Mouse (Mus musculus) limb, embryonic 14.5 days (tissue): Measurements from ENCODE around the gene Galnt6. TPM values are rescaled to one million over a fixed set of nuclear protein-coding genes. Genes with fewer than 3 reads are reported as not detected.

Experiments
- ATAC-seq: fragments of 200-750 bp; cut with Nextera tagmentation; 2 replicates; pipeline ENCODE4 v1.8.0; 2017; ENCODE audit warnings: low read depth, moderate number of reproducible peaks, moderate TSS enrichment; ENCODE audit not compliant: low FRiP score
- DNase-seq: peaks from one replicate; pipeline ENCODE4 v3.0.0-alpha.2; 2015; ENCODE audit warnings: low spot score
- H3K27ac ChIP-seq: fragments of 300-500 bp; sonication (generic); replicated peaks from 2 replicates; pipeline ENCODE4 v1.5.1; 2014; ENCODE audit warnings: low read depth, mild to moderate bottlenecking, low read length, moderate library complexity, mixed read lengths
- H3K27me3 ChIP-seq: fragments of 300-500 bp; sonication (generic); 2 replicates; pipeline ENCODE4 v1.6.1; 2014; ENCODE audit warnings: low read length, mixed read lengths; ENCODE audit not compliant: control insufficient read depth, insufficient read depth
- H3K36me3 ChIP-seq: fragments of 300-500 bp; sonication (generic); 2 replicates; pipeline ENCODE4 v1.6.1; 2014; ENCODE audit warnings: mild to moderate bottlenecking, low read length, moderate library complexity, mixed read lengths; ENCODE audit not compliant: control insufficient read depth, insufficient read depth
- H3K4me1 ChIP-seq: fragments of 300-500 bp; sonication (generic); 2 replicates; pipeline ENCODE4 v1.6.1; 2014; ENCODE audit warnings: antibody characterized with exemption, low read length, mixed read lengths; ENCODE audit not compliant: control insufficient read depth, insufficient read depth
- H3K4me2 ChIP-seq: fragments of 300-500 bp; sonication (generic); replicated peaks from 2 replicates; pipeline ENCODE4 v1.6.1; 2014; ENCODE audit warnings: low read depth, mild to moderate bottlenecking, low read length, moderate library complexity; ENCODE audit not compliant: severe bottlenecking
- H3K4me3 ChIP-seq: fragments of 300-500 bp; sonication (generic); replicated peaks from 2 replicates; pipeline ENCODE4 v1.5.1; 2014; ENCODE audit warnings: low read length
- H3K9ac ChIP-seq: fragments of 300-500 bp; sonication (generic); 2 replicates; pipeline ENCODE4 v1.6.1; 2014; ENCODE audit warnings: mild to moderate bottlenecking, low read depth, low read length, moderate library complexity; ENCODE audit not compliant: severe bottlenecking
- H3K9me3 ChIP-seq: fragments of 300-500 bp; sonication (generic); 2 replicates; pipeline ENCODE4 v1.6.1; 2016; ENCODE audit warnings: low read length; ENCODE audit not compliant: control insufficient read depth
- POLR2A ChIP-seq: fragments of 200-500 bp; IDR thresholded peaks from 2 replicates; pipeline ENCODE4 v1.8.0; 2012; ENCODE audit warnings: inconsistent platforms, mild to moderate bottlenecking, moderate library complexity, borderline replicate concordance; ENCODE audit not compliant: insufficient read depth, insufficient read length; ENCODE audit errors: extremely low read depth
- WGBS: fragments of 180-500 bp; shearing (Covaris S2); extraction: QIAGEN DNeasy Blood & Tissue Kit; methylation state at CpG from one replicate; pipeline ENCODE4 v1.1.7; 2014; 5-methylcytosine and 5-hydroxymethylcytosine counted together
- polyA plus RNA-seq, 2 experiments: library from polyadenylated mRNA; depleted of rRNA in 1 of 2; stranded (reverse) in 1 of 2; unstranded in 1 of 2; fragments of >200 nt; fragmentation: Nextera tagmentation in 1 of 2; extraction: Ambion mirVana in 1 of 2; gene quantifications; 2 replicates each; pipeline versions ENCODE4 v1.2.1 to v1.2.3; 2012 to 2014

The Galnt6 gene
- polyA plus RNA-seq, 2 experiments, result 1.1 to 1.9 TPM

- Histone ChIP-seq H3K4me1 (no peaks in the 10 kb centered on the region), H3K4me2 (no peak overlapping the region), H3K4me3 (no peak overlapping the region), H3K27me3 (no peaks in the 10 kb centered on the region), H3K36me3 (no peaks in the 10 kb centered on the region), H3K9ac (no peak overlapping the region), H3K9me3 (no peaks in the 10 kb centered on the region), H3K27ac (no peak overlapping the region)
- DNase-seq, result no peak
- WGBS, result 59% methylated on average over 5 of the region's 5 CpGs
- TF ChIP-seq POLR2A, result no peak
- no peak for ATAC-seq
These were observed 23.9 kb upstream of the Galnt6 start for GRCm38 (mm10) chr15:100753045-100753444.

DNA sequence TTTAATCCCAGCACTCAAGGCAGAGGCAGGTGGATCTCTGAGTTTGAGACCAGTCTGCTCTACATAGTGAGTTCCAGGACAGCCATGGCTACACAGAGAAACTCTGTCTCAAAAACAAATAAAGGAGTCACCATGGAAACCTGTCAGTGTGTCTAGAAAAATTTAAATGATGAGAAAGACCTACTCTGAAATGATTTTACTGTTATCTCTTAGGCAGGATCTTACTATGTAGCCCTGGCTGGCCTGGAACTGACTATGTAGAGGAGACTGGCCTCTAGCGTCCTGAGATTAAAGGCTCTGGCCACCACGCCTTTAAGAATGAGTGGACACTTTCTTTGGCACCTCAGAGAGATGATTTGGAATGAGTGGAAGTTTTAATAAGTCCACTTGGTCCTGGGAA lies 23.3 kb upstream of the Galnt6 start:
- DNase-seq, result no peak
- Histone ChIP-seq H3K4me2 (no peak overlapping the region), H3K36me3 (no peaks in the 10 kb centered on the region), H3K9ac (no peak overlapping the region), H3K9me3 (no peaks in the 10 kb centered on the region), H3K4me1 (no peaks in the 10 kb centered on the region), H3K27ac (no peak overlapping the region), H3K27me3 (no peaks in the 10 kb centered on the region), H3K4me3 (no peak overlapping the region)
- no peak for TF ChIP-seq POLR2A
- ATAC-seq, result no peak
- 77% methylated on average over 2 of the region's 2 CpGs for WGBS

- no peak overlapping the region for H3K4me2 ChIP-seq
- H3K27me3 ChIP-seq, result no peaks in the 10 kb centered on the region
- no peak overlapping the region for H3K9ac ChIP-seq
- no peak overlapping the region for H3K4me3 ChIP-seq
- no peaks in the 10 kb centered on the region for H3K36me3 ChIP-seq
- ATAC-seq, result no peak
- no peak for DNase-seq
- no peak for TF ChIP-seq POLR2A
- H3K9me3 ChIP-seq, result no peaks in the 10 kb centered on the region
- H3K4me1 ChIP-seq, result no peaks in the 10 kb centered on the region
- H3K27ac ChIP-seq, result no peak overlapping the region
- WGBS, result 64% methylated on average over 10 of the region's 10 CpGs
These were observed 20.8 kb upstream of the Galnt6 start for GRCm38 (mm10) chr15:100749751-100750538.

DNA sequence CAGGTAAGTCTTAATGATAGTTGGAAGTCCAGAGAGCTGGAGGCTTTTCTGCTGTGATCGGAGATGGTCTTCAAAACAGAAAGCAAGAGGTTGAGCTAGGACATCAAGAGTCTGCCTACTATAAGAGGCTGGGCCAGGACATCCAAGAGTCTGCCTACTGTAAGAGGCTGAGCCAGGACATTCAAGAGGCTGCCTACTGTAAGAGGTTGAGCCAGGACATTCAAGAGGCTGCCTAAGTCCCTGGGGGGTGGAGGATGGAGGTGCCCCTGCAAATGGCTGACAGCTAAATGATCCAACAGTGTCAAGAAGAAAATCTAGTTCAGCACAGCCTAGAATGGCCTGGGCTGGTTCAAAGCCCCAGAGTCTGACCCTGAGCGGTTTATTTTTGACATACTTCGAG lies 19.4 kb upstream of the Galnt6 start:
- DNase-seq (no peak), ATAC-seq (no peak)
- H3K9me3 ChIP-seq, result no peaks in the 10 kb centered on the region
- H3K4me1 ChIP-seq, result no peaks in the 10 kb centered on the region
- WGBS, result 94% methylated on average over 3 of the region's 3 CpGs
- no peak overlapping the region for H3K4me3 ChIP-seq
- no peak overlapping the region for H3K27ac ChIP-seq
- H3K9ac ChIP-seq, result no peak overlapping the region
- TF ChIP-seq POLR2A, result no peak
- H3K36me3 ChIP-seq, result no peaks in the 10 kb centered on the region
- H3K4me2 ChIP-seq, result no peak overlapping the region
- H3K27me3 ChIP-seq, result no peaks in the 10 kb centered on the region

GRCm38 (mm10) chr15:100747121-100747963 lies 18.2 kb upstream of the Galnt6 start:
- DNase-seq, result peak; percentile 24

More at GRCm38 (mm10) chr15:100747121-100747963, 18.2 kb upstream of the Galnt6 start:
- H3K4me3 ChIP-seq, result peak overlapping the region; percentile 27
- WGBS, result 3% methylated on average over 26 of the region's 27 CpGs
- peak overlapping the region; percentile 56 for H3K4me2 ChIP-seq
- H3K9ac ChIP-seq, result no peak overlapping the region
- no peak for TF ChIP-seq POLR2A
- H3K36me3 ChIP-seq, result no peaks in the 10 kb centered on the region
- no peaks in the 10 kb centered on the region for H3K9me3 ChIP-seq
- H3K4me1 ChIP-seq, result no peaks in the 10 kb centered on the region
- no peaks in the 10 kb centered on the region for H3K27me3 ChIP-seq
- no peak overlapping the region for H3K27ac ChIP-seq
- no peak for ATAC-seq
